Mouse (Mus musculus) intestine, embryonic 16.5 days (tissue): ENCODE measurements around the gene Selplg. TPM values are rescaled to one million over a fixed set of nuclear protein-coding genes. Genes with fewer than 3 reads are reported as not detected.
A peak's percentile ranks its signal among the peaks of the same experiment; 100 is the strongest.

Experiments used
- ATAC-seq: fragments of 200-750 bp; cut with Nextera tagmentation; 2 replicates; pipeline ENCODE4 v1.8.0; 2017; ENCODE audit warnings: moderate TSS enrichment, moderate library complexity
- H3K27ac ChIP-seq: fragments of 300-500 bp; sonication (generic); 2 replicates; pipeline ENCODE4 v1.5.1; 2014; ENCODE audit warnings: mild to moderate bottlenecking, low read length
- H3K27me3 ChIP-seq: fragments of 300-500 bp; sonication (generic); replicated peaks from 2 replicates; pipeline ENCODE4 v1.6.1; 2014; ENCODE audit warnings: low read length, control low read depth, mixed read lengths; ENCODE audit not compliant: control insufficient read depth, insufficient read depth
- H3K36me3 ChIP-seq: fragments of 300-500 bp; sonication (generic); 2 replicates; pipeline ENCODE4 v1.6.1; 2014; ENCODE audit warnings: low read length, control low read depth; ENCODE audit not compliant: control insufficient read depth, insufficient read depth
- H3K4me1 ChIP-seq: fragments of 300-500 bp; sonication (generic); 2 replicates; pipeline ENCODE4 v1.6.1; 2014; ENCODE audit warnings: low read length, control low read depth, mixed read lengths; ENCODE audit not compliant: control insufficient read depth, insufficient read depth
- H3K4me2 ChIP-seq: fragments of 300-500 bp; sonication (generic); 2 replicates; pipeline ENCODE4 v1.6.1; 2014; ENCODE audit warnings: low read depth, low read length, control low read depth
- H3K4me3 ChIP-seq: fragments of 300-500 bp; sonication (generic); 2 replicates; pipeline ENCODE4 v1.5.1; 2014; ENCODE audit warnings: mild to moderate bottlenecking, low read length
- H3K9ac ChIP-seq: fragments of 300-500 bp; sonication (generic); 2 replicates; pipeline ENCODE4 v1.6.1; 2014; ENCODE audit warnings: low read depth, low read length
- H3K9me3 ChIP-seq: fragments of 300-500 bp; sonication (generic); 2 replicates; pipeline ENCODE4 v1.6.1; 2016; ENCODE audit warnings: low read length, control low read depth; ENCODE audit not compliant: control insufficient read depth
- WGBS: fragments of 180-500 bp; shearing (Covaris S2); extraction: QIAGEN DNeasy Blood & Tissue Kit; methylation state at CpG from one replicate; pipeline ENCODE4 v1.1.7; 2014; 5-methylcytosine and 5-hydroxymethylcytosine counted together
- polyA plus RNA-seq: library from polyadenylated mRNA; unstranded; fragments of >200 nt; fragmentation: Nextera tagmentation; extraction: Ambion mirVana; gene quantifications from 2 replicates; pipeline ENCODE4 v1.2.1, GENCODE M21; 2015

Selplg gene
- polyA plus RNA-seq, 1 experiment from 2014 or later = 6.8 TPM

DNA sequence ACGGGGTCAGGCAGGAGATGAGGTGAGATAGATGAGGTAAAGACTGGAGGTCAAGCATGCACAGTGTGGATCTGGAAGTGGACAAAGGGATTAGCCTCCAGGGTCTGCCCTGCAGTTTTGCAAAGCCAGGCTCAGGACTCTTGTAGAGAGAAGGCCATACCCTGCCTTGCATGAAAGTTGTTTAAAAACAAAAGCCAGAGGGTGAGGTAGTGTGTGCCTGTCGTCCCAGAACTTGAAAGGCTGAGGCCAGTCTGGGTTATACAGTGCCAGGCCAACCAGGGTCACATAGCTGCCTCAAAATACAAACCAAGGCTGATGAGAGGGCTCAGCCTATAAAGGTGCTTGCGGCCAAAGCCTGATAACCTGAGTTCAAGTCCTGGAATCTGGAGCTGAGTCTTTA lies 703 bp downstream of the Selplg start:
- Histone ChIP-seq H3K4me2 (no peak overlapping the region), H3K4me3 (no peak overlapping the region), H3K9ac (no peak overlapping the region), H3K4me1 (no peaks in the 10 kb centered on the region), H3K36me3 (no peaks in the 10 kb centered on the region), H3K9me3 (no peaks in the 10 kb centered on the region), H3K27me3 (no peaks in the 10 kb centered on the region), H3K27ac (no peak overlapping the region)
- WGBS = 46% methylated on average over 3 of the region's 3 CpGs
- ATAC-seq = no peak

DNA sequence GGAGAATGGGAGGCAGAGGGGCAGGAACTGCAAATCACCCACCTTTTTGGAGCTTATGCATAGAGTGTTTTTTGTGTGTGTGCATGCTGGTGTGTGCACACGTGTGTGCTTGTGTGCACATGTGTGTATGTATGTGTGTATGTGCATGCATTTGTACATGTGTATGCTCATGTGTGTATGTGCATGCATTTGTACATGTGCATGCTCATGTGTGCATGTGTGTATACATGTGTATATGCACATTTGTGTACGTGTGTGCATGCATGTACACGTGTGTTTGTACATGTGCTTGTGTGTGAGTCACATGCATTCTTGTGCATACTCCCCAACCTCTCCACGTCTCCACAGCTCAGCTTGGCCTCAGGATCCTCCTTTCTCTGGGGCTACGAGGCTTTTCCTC lies 1.6 kb downstream of the Selplg start:
- ATAC-seq = no peak
- no peaks in the 10 kb centered on the region for H3K9me3 ChIP-seq
- H3K4me3 ChIP-seq = no peak overlapping the region
- H3K27me3 ChIP-seq = no peaks in the 10 kb centered on the region
- H3K4me2 ChIP-seq = no peak overlapping the region
- WGBS = 83% methylated on average over 5 of the region's 5 CpGs
- H3K27ac ChIP-seq = no peak overlapping the region
- H3K4me1 ChIP-seq = no peaks in the 10 kb centered on the region
- no peak overlapping the region for H3K9ac ChIP-seq
- no peaks in the 10 kb centered on the region for H3K36me3 ChIP-seq

DNA sequence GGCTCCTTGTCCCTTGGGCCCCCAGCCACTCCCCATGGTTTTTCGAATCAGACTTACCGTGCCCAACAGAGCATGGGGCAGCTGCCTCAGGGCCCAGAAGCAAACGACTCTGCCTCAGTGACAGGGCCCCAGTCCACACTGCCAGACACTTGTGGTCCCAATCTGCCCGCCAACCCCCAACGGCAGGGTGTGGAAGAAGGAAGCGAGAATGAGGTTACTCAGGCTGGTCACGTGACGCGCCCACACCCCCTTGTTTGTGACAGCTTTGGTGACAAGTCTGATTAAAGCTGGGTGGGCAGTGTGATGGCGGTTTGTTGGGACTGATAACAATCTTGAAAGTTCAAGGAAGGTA lies 2.2 kb downstream of the Selplg start:
- ATAC-seq = no peak

DNA sequence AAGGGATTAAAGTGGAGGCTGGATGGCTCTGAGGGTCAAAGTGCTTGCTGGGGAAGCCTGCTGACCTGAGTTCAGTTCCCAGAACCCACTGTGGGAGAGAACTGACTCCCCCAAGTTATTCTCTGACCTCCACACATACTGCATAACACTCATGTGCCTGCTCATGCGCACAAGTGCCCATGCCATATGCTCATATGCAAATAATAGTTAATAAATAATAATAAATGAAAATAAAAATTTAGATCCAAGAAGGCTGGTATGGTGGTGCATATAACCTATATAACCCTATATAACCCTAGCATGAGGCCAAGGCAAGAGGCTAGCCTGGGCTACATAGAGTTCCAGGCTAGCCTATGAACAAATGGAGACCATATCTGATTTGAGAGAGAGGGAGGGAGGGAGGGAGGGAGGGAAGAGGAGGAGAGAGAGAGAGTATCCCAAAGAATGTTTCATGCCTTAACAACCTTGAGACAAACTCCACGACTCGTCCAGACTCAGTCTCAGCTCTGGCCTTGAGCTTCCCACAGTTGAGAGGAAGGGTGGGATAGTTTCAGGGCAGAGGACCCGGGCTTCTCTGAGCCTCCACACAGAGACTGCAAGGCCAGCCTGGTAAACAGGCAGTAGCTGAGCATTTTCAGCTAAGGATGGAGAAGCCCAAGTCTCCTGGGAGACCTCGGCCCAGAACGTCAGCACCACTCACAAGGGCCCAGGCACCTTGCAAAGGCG lies 2.7 kb downstream of the Selplg start:
- H3K27me3 ChIP-seq = no peaks in the 10 kb centered on the region
- H3K4me2 ChIP-seq = no peak overlapping the region
- no peaks in the 10 kb centered on the region for H3K4me1 ChIP-seq
- peak overlapping the region; percentile 5; the same call in 1 of the 2 replicates for H3K4me3 ChIP-seq
- no peak for ATAC-seq
- no peaks in the 10 kb centered on the region for H3K36me3 ChIP-seq
- 78% methylated on average over 7 of the region's 7 CpGs for WGBS
- no peaks in the 10 kb centered on the region for H3K9me3 ChIP-seq
- H3K27ac ChIP-seq = no peak overlapping the region
- H3K9ac ChIP-seq = no peak overlapping the region

More for the DNA sequence above, 2.2 kb downstream of the Selplg start:
- H3K9me3 ChIP-seq = no peaks in the 10 kb centered on the region
- H3K27ac ChIP-seq = no peak overlapping the region
- H3K4me1 ChIP-seq = no peaks in the 10 kb centered on the region
- no peaks in the 10 kb centered on the region for H3K36me3 ChIP-seq
- no peak overlapping the region for H3K9ac ChIP-seq
- WGBS = 59% methylated on average over 10 of the region's 10 CpGs
- H3K27me3 ChIP-seq = no peaks in the 10 kb centered on the region
- peak overlapping the region; percentile 5; the same call in 1 of the 2 replicates for H3K4me3 ChIP-seq
- no peak overlapping the region for H3K4me2 ChIP-seq

DNA sequence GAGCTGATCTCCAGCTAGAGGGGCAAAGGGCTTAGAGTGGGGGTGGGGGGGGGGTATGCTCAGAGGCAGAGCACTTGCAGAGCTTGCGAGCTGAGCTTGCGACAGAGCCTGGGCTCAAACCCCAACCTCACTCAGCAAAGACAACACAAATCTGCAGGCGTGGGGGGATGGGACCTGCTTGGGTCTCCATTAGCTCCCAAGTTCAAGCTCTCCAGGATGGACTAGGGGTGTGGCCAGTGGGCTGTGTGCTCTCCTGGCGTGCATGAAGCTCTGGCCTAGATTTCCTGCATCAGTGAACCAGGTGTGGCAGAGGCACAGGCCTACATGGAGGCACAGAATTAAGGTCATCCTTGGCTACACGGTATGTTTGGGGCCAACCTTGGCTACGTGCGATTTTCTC lies 4.0 kb downstream of the Selplg start:
- Histone ChIP-seq H3K36me3 (no peaks in the 10 kb centered on the region), H3K4me3 (no peak overlapping the region), H3K27me3 (no peaks in the 10 kb centered on the region), H3K9me3 (no peaks in the 10 kb centered on the region), H3K9ac (no peak overlapping the region), H3K4me2 (no peak overlapping the region), H3K27ac (no peak overlapping the region), H3K4me1 (no peaks in the 10 kb centered on the region)
- 48% methylated on average over 7 of the region's 7 CpGs for WGBS
- ATAC-seq = 0 out of 2 replicates have a peak, but pooled peaks have one; percentile 41

DNA sequence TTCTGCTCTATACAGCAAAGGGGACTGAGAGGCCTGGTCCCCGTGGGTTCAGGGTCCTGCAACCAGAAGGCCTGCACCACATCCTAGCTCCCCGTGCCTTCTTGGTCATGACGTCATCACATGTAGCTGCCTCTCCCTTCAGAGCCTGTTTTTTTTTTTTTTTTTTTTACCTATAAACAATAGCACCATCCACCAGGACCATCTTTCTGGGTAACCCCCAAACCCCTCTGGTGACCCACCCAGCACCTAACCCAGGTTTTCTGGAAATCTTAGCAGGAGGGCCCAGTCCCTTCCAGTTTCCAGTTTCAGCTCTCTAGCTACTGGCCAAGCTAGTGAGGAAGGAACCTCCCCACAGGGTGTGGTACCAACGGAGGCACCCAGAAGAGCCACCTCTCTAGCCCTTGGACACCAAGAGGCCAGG lies 4.4 kb downstream of the Selplg start:
- H3K4me2 ChIP-seq = no peak overlapping the region
- no peaks in the 10 kb centered on the region for H3K27me3 ChIP-seq
- no peaks in the 10 kb centered on the region for H3K9me3 ChIP-seq
- H3K4me1 ChIP-seq = no peaks in the 10 kb centered on the region
- ATAC-seq = no peak
- no peak overlapping the region for H3K9ac ChIP-seq
- no peaks in the 10 kb centered on the region for H3K36me3 ChIP-seq
- H3K4me3 ChIP-seq = no peak overlapping the region
- no peak overlapping the region for H3K27ac ChIP-seq
- WGBS = 40% methylated on average over 4 of the region's 4 CpGs

DNA sequence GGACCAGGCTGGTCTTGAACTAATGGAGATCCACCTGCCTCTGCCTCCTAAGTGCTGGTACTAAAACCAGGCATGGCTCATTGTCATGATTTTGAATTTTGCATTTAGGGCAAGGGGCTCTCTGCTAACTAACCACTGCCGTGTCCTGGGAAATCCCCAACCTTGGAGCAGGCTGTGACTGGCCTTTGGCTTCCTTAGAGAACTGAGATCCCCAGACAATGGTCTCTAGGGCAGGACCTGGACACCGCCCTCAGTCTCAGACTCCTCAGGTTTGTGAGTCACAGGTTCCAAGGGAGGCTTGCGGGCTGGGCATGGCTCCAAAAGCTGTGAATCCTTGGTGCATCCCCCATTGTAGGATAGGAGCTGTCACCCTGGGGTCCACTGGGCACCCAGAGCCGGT lies 5.8 kb downstream of the Selplg start:
- Histone ChIP-seq H3K9me3 (no peaks in the 10 kb centered on the region), H3K4me3 (no peak overlapping the region), H3K9ac (no peak overlapping the region), H3K27me3 (no peaks in the 10 kb centered on the region), H3K36me3 (no peaks in the 10 kb centered on the region), H3K27ac (no peak overlapping the region), H3K4me2 (no peak overlapping the region), H3K4me1 (no peaks in the 10 kb centered on the region)
- ATAC-seq = no peak
- WGBS = 78% methylated on average over 4 of the region's 4 CpGs

DNA sequence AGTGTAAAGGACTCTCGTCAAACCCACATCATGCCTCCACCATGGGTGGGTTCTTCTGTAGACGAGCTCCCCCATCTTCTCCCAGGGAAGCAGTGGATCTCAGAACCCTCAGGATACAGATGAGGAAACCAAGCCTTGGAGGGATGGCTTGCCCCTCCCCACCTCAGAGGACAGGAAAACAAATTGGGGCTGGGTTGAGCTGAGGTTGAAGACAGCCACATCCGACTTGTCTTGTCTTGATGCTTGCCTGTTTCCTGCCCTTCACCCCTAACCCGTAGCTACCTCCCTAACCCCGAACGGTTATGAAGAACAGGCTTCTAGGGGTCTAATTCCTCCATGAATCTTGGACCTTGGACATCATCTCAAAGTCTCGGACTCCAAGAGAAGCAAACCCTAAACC lies 6.9 kb downstream of the Selplg start:
- ATAC-seq = no peak
- WGBS = 72% methylated on average over 7 of the region's 7 CpGs

DNA sequence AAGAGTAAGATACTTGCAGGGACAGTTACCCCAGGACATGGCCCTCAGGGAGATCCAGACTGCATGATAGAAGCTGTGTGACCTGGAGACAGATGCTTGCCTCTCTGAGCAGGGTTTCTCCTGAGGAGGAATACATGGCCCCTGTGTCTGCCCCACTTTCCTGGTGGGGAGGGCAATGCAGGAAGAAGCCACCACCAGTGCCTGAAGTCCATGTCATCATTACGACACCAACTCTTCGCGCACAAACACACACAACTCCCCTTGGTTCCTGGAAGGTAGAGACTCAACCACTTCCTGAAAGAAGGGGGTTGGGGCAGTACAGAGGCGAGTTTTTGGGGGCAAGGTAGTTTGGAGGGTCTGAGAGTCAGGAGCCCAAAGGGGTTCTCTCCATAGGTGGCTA lies 8.2 kb downstream of the Selplg start:
- 83% methylated on average over 4 of the region's 4 CpGs for WGBS

More for the DNA sequence above, 6.9 kb downstream of the Selplg start:
- Histone ChIP-seq H3K4me3 (no peak overlapping the region), H3K36me3 (no peaks in the 10 kb centered on the region), H3K4me1 (no peaks in the 10 kb centered on the region), H3K27me3 (no peaks in the 10 kb centered on the region), H3K9ac (no peak overlapping the region), H3K27ac (no peak overlapping the region), H3K9me3 (no peaks in the 10 kb centered on the region), H3K4me2 (no peak overlapping the region)

DNA sequence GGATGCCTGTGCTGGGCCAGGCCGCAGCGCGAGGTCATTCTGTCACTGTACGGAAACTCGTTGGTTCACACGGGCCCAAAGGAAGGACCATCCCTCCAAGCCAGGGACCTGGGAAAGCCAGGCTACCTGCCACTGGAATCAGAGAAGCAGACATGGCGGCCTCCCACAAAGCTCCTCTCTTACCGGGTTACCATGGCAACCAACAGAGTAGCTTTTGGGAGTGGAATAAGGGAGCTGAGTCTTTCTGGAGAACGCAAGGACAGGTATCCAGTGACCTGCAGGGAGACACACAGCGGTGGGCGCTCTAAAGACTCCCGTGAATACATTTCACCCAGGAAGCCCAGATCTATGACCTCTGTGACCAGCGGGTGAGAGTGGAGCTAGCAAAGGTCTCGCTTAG lies 13.9 kb downstream of the Selplg start:
- no peak overlapping the region for H3K4me2 ChIP-seq
- 61% methylated on average over 14 of the region's 14 CpGs for WGBS
- no peak for ATAC-seq

More for the DNA sequence above, 8.2 kb downstream of the Selplg start:
- no peak overlapping the region for H3K4me3 ChIP-seq
- ATAC-seq = no peak
- H3K4me1 ChIP-seq = no peaks in the 10 kb centered on the region
- H3K27ac ChIP-seq = no peak overlapping the region
- H3K27me3 ChIP-seq = no peaks in the 10 kb centered on the region
- H3K4me2 ChIP-seq = no peak overlapping the region
- no peak overlapping the region for H3K9ac ChIP-seq
- H3K36me3 ChIP-seq = no peaks in the 10 kb centered on the region
- H3K9me3 ChIP-seq = no peaks in the 10 kb centered on the region

More for the DNA sequence above, 13.9 kb downstream of the Selplg start:
- Histone ChIP-seq H3K27me3 (no peaks in the 10 kb centered on the region), H3K9ac (no peak overlapping the region), H3K27ac (no peak overlapping the region), H3K36me3 (no peaks in the 10 kb centered on the region), H3K4me1 (no peaks in the 10 kb centered on the region), H3K9me3 (no peaks in the 10 kb centered on the region), H3K4me3 (no peak overlapping the region)
